Mouse (Mus musculus): ENCODE results near the gene Sh3kbp1.

GRCm38 (mm10) chrX:159961385-159961784, 334.3 kb downstream of the Sh3kbp1 start:
- no peak for TF ChIP-seq CTCF (IDR thresholded peaks at IDR 0.05; ENCODE audit: borderline replicate concordance, insufficient read depth, low read depth, low read length)
- no peak for TF ChIP-seq POLR2A (IDR thresholded peaks at IDR 0.05; ENCODE audit: borderline replicate concordance, insufficient read depth, low read length)

Data from cerebellum, adult 2 months (tissue).